8 mouse cellular contexts compared by ENCODE assay signal in the genomic region with DNA sequence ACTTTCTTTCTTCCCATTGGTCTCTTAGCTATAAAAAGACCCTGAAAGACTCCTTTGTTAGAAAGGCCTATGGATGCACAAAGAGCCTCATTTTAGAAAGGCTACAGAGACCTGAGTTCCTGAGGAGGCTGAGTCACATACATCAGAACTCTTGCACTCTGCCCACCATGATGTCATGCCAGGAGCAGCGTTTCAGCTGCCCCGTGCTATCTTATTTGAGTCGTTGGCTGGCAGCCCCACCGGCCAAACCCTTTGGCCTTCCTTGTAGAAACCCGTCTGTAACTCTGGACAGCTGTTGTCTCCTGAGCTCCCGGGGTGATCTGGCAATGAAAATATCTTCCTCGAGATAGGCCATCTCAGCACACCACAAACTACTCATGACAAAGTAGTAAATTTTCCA. TPM values are rescaled to one million over a fixed set of nuclear protein-coding genes. Genes with fewer than 3 reads are reported as not detected.
A peak's percentile ranks its signal among the peaks of the same experiment; 100 is the strongest.
DNase-seq lines count a peak whose midpoint lies in the region; ATAC-seq and TF ChIP-seq lines count a peak whose summit lies in the region.

No protein-coding gene starts in this region.

- no peaks in the 10 kb centered on the region for H3K36me3 ChIP-seq in forebrain, postnatal 0 days (ENCODE audit: insufficient read depth)
- no peaks in the 10 kb centered on the region for H3K36me3 ChIP-seq in forebrain, embryonic 16.5 days (ENCODE audit: control insufficient read depth, insufficient read depth)
- no peaks in the 10 kb centered on the region for H3K36me3 ChIP-seq in midbrain, embryonic 10.5 days
- H3K36me3 ChIP-seq in midbrain, embryonic 13.5 days = no peaks in the 10 kb centered on the region

- ATAC-seq in forebrain, postnatal 0 days = peak; percentile 45; the same call in 1 of the 2 replicates
- no peak for ATAC-seq in forebrain, embryonic 16.5 days
- no peak for ATAC-seq in midbrain, embryonic 13.5 days
- peak; percentile 50; the same call in 1 of the 2 replicates for ATAC-seq in megakaryocyte-erythroid progenitor cell, adult 5-6 weeks (replicated peaks; ENCODE audit: low FRiP score, low TSS enrichment, poor library complexity, severe bottlenecking)

- no peak for TF ChIP-seq CTCF in forebrain, postnatal 0 days (IDR thresholded peaks at IDR 0.05; ENCODE audit: low read depth)

- H3K27ac ChIP-seq in forebrain, postnatal 0 days (ENCODE audit: low read depth, low read length) = no peak overlapping the region
- H3K27ac ChIP-seq in forebrain, embryonic 16.5 days (ENCODE audit: low read length) = no peak overlapping the region
- peak overlapping the region; percentile 33; the same call in 1 of the 2 replicates for H3K27ac ChIP-seq in midbrain, embryonic 10.5 days (replicated peaks)
- H3K27ac ChIP-seq in midbrain, embryonic 13.5 days = no peak overlapping the region

- no peaks in the 10 kb centered on the region for H3K27me3 ChIP-seq in forebrain, postnatal 0 days (ENCODE audit: insufficient read depth, low read length)
- H3K27me3 ChIP-seq in forebrain, embryonic 16.5 days (replicated peaks; ENCODE audit: control insufficient read depth, insufficient read depth, low read length) = no peaks in the 10 kb centered on the region
- no peaks in the 10 kb centered on the region for H3K27me3 ChIP-seq in midbrain, embryonic 10.5 days (ENCODE audit: low read depth, poor library complexity, severe bottlenecking)
- H3K27me3 ChIP-seq in midbrain, embryonic 13.5 days = no peaks in the 10 kb centered on the region

- no peaks in the 10 kb centered on the region for H3K9me3 ChIP-seq in forebrain, postnatal 0 days (ENCODE audit: low read length)
- H3K9me3 ChIP-seq in forebrain, embryonic 16.5 days (ENCODE audit: control insufficient read depth, low read length) = no peaks in the 10 kb centered on the region
- H3K9me3 ChIP-seq in midbrain, embryonic 10.5 days (replicated peaks) = no peaks in the 10 kb centered on the region
- H3K9me3 ChIP-seq in midbrain, embryonic 13.5 days = no peaks in the 10 kb centered on the region

- DNase-seq in forebrain, postnatal 0 days = no peak
- no peak for DNase-seq in midbrain, embryonic 10.5 days (ENCODE audit: low spot score)
- peak; percentile 26 to 64 for DNase-seq in heart, adult 9 months (ENCODE audit: low spot score in 2 of 2)
- no peak for DNase-seq in natural killer cell, adult 2 months (ENCODE audit: low spot score in 2 of 2)
- DNase-seq in urinary bladder, postnatal 10 days (ENCODE audit: low spot score) = no peak

- no peak overlapping the region for H3K9ac ChIP-seq in forebrain, postnatal 0 days
- H3K9ac ChIP-seq in forebrain, embryonic 16.5 days (replicated peaks; ENCODE audit: low read depth, low read length) = no peak overlapping the region
- no peak overlapping the region for H3K9ac ChIP-seq in midbrain, embryonic 13.5 days (replicated peaks)

- 43% methylated on average over 7 of the region's 7 CpGs for WGBS in forebrain, postnatal 0 days
- WGBS in forebrain, embryonic 16.5 days = 44% methylated on average over 7 of the region's 7 CpGs
- WGBS in midbrain, embryonic 10.5 days = 86% methylated on average over 7 of the region's 7 CpGs
- 68% methylated on average over 7 of the region's 7 CpGs for WGBS in midbrain, embryonic 13.5 days

- no peak overlapping the region for H3K4me2 ChIP-seq in forebrain, postnatal 0 days (ENCODE audit: low read depth)
- no peak overlapping the region for H3K4me2 ChIP-seq in forebrain, embryonic 16.5 days (ENCODE audit: low read length)
- H3K4me2 ChIP-seq in midbrain, embryonic 13.5 days (replicated peaks) = no peak overlapping the region

- H3K4me1 ChIP-seq in forebrain, postnatal 0 days (ENCODE audit: insufficient read depth) = peaks cover 8% of the 10 kb centered on the region; the same call in 1 of the 2 replicates
- H3K4me1 ChIP-seq in forebrain, embryonic 16.5 days (replicated peaks; ENCODE audit: control insufficient read depth, insufficient read depth, low read length) = peaks cover 5% of the 10 kb centered on the region
- peaks cover 20% of the 10 kb centered on the region for H3K4me1 ChIP-seq in midbrain, embryonic 10.5 days
- H3K4me1 ChIP-seq in midbrain, embryonic 13.5 days (replicated peaks) = peaks cover 20% of the 10 kb centered on the region

- H3K4me3 ChIP-seq in forebrain, postnatal 0 days (ENCODE audit: low read depth, low read length) = no peak overlapping the region
- no peak overlapping the region for H3K4me3 ChIP-seq in forebrain, embryonic 16.5 days (replicated peaks; ENCODE audit: low read length)
- H3K4me3 ChIP-seq in midbrain, embryonic 10.5 days = no peak overlapping the region
- H3K4me3 ChIP-seq in midbrain, embryonic 13.5 days (replicated peaks) = no peak overlapping the region

RNA-seq across cellular contexts. Expression of gene Gm10260, which starts 3.6 kb away (rescaled TPM):
- total RNA-seq in forebrain, postnatal 0 days (2014; rRNA removed) = 6.3 and 11.4 TPM in 2 replicates
- polyA plus RNA-seq in forebrain, postnatal 0 days (2015; fragmentation: Nextera tagmentation; extraction: Ambion mirVana) = 4.6 TPM in 2 replicates
- polyA plus RNA-seq in forebrain, embryonic 16.5 days (2015; fragmentation: Nextera tagmentation; extraction: Ambion mirVana) = 3.3 and 4.2 TPM in 2 replicates
- polyA plus RNA-seq in midbrain, embryonic 10.5 days (2016; fragmentation: Nextera tagmentation; extraction: Ambion mirVana) = 4.2 and 4.9 TPM in 2 replicates
- polyA plus RNA-seq in midbrain, embryonic 13.5 days (2015; fragmentation: Nextera tagmentation; extraction: Ambion mirVana) = 3.7 and 4.9 TPM in 2 replicates
- total RNA-seq in megakaryocyte-erythroid progenitor cell, adult 5-6 weeks (2014; fragmentation: Nextera tagmentation) = 16.8 and 21.6 TPM in 2 replicates
- total RNA-seq in megakaryocyte-erythroid progenitor cell, adult 5-6 weeks (2017) = 12.6 and 52.9 TPM in 2 replicates

Comparison
In these comparisons a context has a peak if more than half of its experiments do, and no peak if none do; other contexts are left out.
1. ATAC-seq: peak in forebrain, postnatal 0 days (single experiment) and megakaryocyte-erythroid progenitor cell, adult 5-6 weeks (single experiment); none in forebrain, embryonic 16.5 days (single experiment) and midbrain, embryonic 13.5 days (single experiment).
2. DNase-seq: peak in heart, adult 9 months (2 of 2); none in forebrain, postnatal 0 days (single experiment), midbrain, embryonic 10.5 days (single experiment), natural killer cell, adult 2 months (0 of 2) and urinary bladder, postnatal 10 days (single experiment).